Mouse (Mus musculus) CH12.LX (cell line): ENCODE results near the gene Cdk2ap2. TPM values are rescaled to one million over a fixed set of nuclear protein-coding genes. Genes with fewer than 3 reads are reported as not detected.

Experiments used
- DNase-seq: peaks from one replicate; pipeline ENCODE4 v3.0.0-alpha.2; 2013; ENCODE audit errors: extremely low read depth
- H3K27ac ChIP-seq: 2 replicates; pipeline ENCODE4 v1.5.1; 2012; ENCODE audit warnings: low read depth, mild to moderate bottlenecking, control low read depth, moderate library complexity; ENCODE audit not compliant: insufficient read depth
- H3K27me3 ChIP-seq: replicated peaks from 2 replicates; pipeline ENCODE3; 2012; ENCODE audit warnings: inconsistent platforms
- H3K36me3 ChIP-seq, 2 experiments: replicated peaks in 1 of 2; 2 replicates each; pipeline versions ENCODE3 to v1.6.1; 2012; ENCODE audit warnings: inconsistent platforms in 1 of 2, low read length in 1 of 2, mild to moderate bottlenecking in 1 of 2, mixed read lengths in 1 of 2, moderate library complexity in 1 of 2; ENCODE audit not compliant: control insufficient read depth in 1 of 2, insufficient read depth in 1 of 2
- H3K4me1 ChIP-seq, 2 experiments: 2 replicates each; pipeline ENCODE4 v1.6.1; 2012; ENCODE audit warnings: inconsistent platforms in 1 of 2, moderate library complexity in 1 of 2; ENCODE audit not compliant: insufficient read depth in 2 of 2, control insufficient read depth in 1 of 2
- H3K4me2 ChIP-seq: 2 replicates; pipeline ENCODE4 v1.6.1; 2012; ENCODE audit warnings: low read depth, mild to moderate bottlenecking, control low read depth; ENCODE audit not compliant: poor library complexity, insufficient read depth, severe bottlenecking
- H3K4me3 ChIP-seq, 3 experiments: fragments of 150-350 bp in 1 of 3; sonication (generic) in 1 of 3; replicated peaks in 1 of 3; 2 replicates each; pipeline versions ENCODE3 to v1.5.1; 2011 to 2012; ENCODE audit warnings: low read depth in 2 of 3, low read length in 2 of 3, mild to moderate bottlenecking in 2 of 3, moderate library complexity in 2 of 3, control low read depth in 1 of 3, improper control_type of control experiment in 1 of 3, inconsistent platforms in 1 of 3, mixed read lengths in 1 of 3; ENCODE audit not compliant: poor library complexity in 1 of 3
- H3K79me2 ChIP-seq: replicated peaks from 2 replicates; pipeline ENCODE4 v1.6.1; 2012; ENCODE audit warnings: mild to moderate bottlenecking, moderate library complexity; ENCODE audit not compliant: control insufficient read depth, poor library complexity, insufficient read depth, severe bottlenecking; ENCODE audit errors: extremely low read depth
- H3K9ac ChIP-seq: 2 replicates; pipeline ENCODE4 v1.6.1; 2012; ENCODE audit warnings: low read depth, mild to moderate bottlenecking, control low read depth, moderate library complexity; ENCODE audit not compliant: insufficient read depth
- H3K9me3 ChIP-seq: replicated peaks from 2 replicates; pipeline ENCODE3; 2012; ENCODE audit warnings: low read length, inconsistent platforms, mixed read lengths
- BHLHE40 ChIP-seq: IDR thresholded peaks from 2 replicates; pipeline ENCODE4 v1.6.1; 2011; ENCODE audit warnings: mild to moderate bottlenecking, low read depth, low read length, improper control_type of control experiment
- CTCF ChIP-seq, 2 experiments: IDR thresholded peaks in 1 of 2; conservative IDR thresholded peaks in 1 of 2; 2 replicates each; pipeline ENCODE4 v1.5.1; 2011 to 2012; ENCODE audit warnings: low read depth in 2 of 2, low read length in 2 of 2, improper control_type of control experiment in 1 of 2, inconsistent platforms in 1 of 2, mild to moderate bottlenecking in 1 of 2, moderate library complexity in 1 of 2
- ELF1 ChIP-seq: IDR thresholded peaks from 2 replicates; pipeline ENCODE4 v1.6.1; 2014; ENCODE audit warnings: low read depth, mild to moderate bottlenecking, inconsistent platforms, low read length, improper control_type of control experiment
- ETS1 ChIP-seq: conservative IDR thresholded peaks from 2 replicates; pipeline ENCODE4 v1.6.1; 2012; ENCODE audit warnings: low read depth, mild to moderate bottlenecking, inconsistent platforms, low read length, improper control_type of control experiment, moderate library complexity
- JUN ChIP-seq: IDR thresholded peaks from 2 replicates; pipeline ENCODE4 v1.6.1; 2011; ENCODE audit warnings: low read depth, mild to moderate bottlenecking, low read length, improper control_type of control experiment, moderate library complexity; ENCODE audit not compliant: insufficient read depth
- JUND ChIP-seq: conservative IDR thresholded peaks from 2 replicates; pipeline ENCODE4 v1.6.1; 2011; ENCODE audit warnings: low read depth, low read length, improper control_type of control experiment
- MAFK ChIP-seq: IDR thresholded peaks from 2 replicates; pipeline ENCODE4 v1.6.1; 2011; ENCODE audit warnings: low read length, improper control_type of control experiment; ENCODE audit not compliant: insufficient replicate concordance
- MAX ChIP-seq: IDR thresholded peaks from 2 replicates; pipeline ENCODE4 v1.6.1; 2011; ENCODE audit warnings: low read length, improper control_type of control experiment
- MAZ ChIP-seq: IDR thresholded peaks from 2 replicates; pipeline ENCODE4 v1.6.1; 2012; ENCODE audit warnings: low read depth, mild to moderate bottlenecking, inconsistent platforms, low read length, improper control_type of control experiment, moderate library complexity
- MXI1 ChIP-seq: IDR thresholded peaks from 2 replicates; pipeline ENCODE4 v1.6.1; 2011; ENCODE audit warnings: mild to moderate bottlenecking, low read depth, low read length, improper control_type of control experiment
- MYC ChIP-seq: IDR thresholded peaks from 2 replicates; pipeline ENCODE4 v1.6.1; 2011; ENCODE audit warnings: low read depth, mild to moderate bottlenecking, improper control_type of control experiment, low read length
- NELFE ChIP-seq: IDR thresholded peaks from 2 replicates; pipeline ENCODE4 v1.6.1; 2011; ENCODE audit warnings: low read depth, low read length, improper control_type of control experiment
- PAX5 ChIP-seq: IDR thresholded peaks from 2 replicates; pipeline ENCODE4 v1.6.1; 2012; ENCODE audit warnings: low read length, inconsistent platforms, mixed read lengths
- POLR2AphosphoS2 ChIP-seq: IDR thresholded peaks from 2 replicates; pipeline ENCODE4 v1.6.1; 2011; ENCODE audit warnings: low read depth, low read length, improper control_type of control experiment
- SIN3A ChIP-seq: IDR thresholded peaks from 2 replicates; pipeline ENCODE4 v1.6.1; 2012; ENCODE audit warnings: low read length, improper control_type of control experiment, inconsistent platforms
- SMC3 ChIP-seq: IDR thresholded peaks from 2 replicates; pipeline ENCODE4 v1.6.1; 2011; ENCODE audit warnings: low read depth, low read length, improper control_type of control experiment
- USF1 ChIP-seq: IDR thresholded peaks from 2 replicates; pipeline ENCODE4 v1.6.1; 2014; ENCODE audit warnings: low read depth, mild to moderate bottlenecking, inconsistent platforms, low read length, improper control_type of control experiment
- USF2 ChIP-seq: conservative IDR thresholded peaks from 2 replicates; pipeline ENCODE4 v1.6.1; 2011; ENCODE audit warnings: low read depth, low read length, improper control_type of control experiment
- ZC3H11A ChIP-seq: IDR thresholded peaks from 2 replicates; pipeline ENCODE4 v1.6.1; 2012; ENCODE audit warnings: low read depth, mild to moderate bottlenecking, inconsistent platforms, low read length, improper control_type of control experiment
- ZKSCAN1 ChIP-seq: IDR thresholded peaks from 2 replicates; pipeline ENCODE4 v1.6.1; 2012; ENCODE audit warnings: low read depth, inconsistent platforms, low read length, improper control_type of control experiment, borderline replicate concordance
- ZMIZ1 ChIP-seq: IDR thresholded peaks from 2 replicates; pipeline ENCODE4 v1.6.1; 2012; ENCODE audit warnings: low read depth, mild to moderate bottlenecking, inconsistent platforms, low read length, improper control_type of control experiment
- ZNF384 ChIP-seq: IDR thresholded peaks from 2 replicates; pipeline ENCODE4 v1.6.1; 2012; ENCODE audit warnings: low read depth, low read length, improper control_type of control experiment, inconsistent platforms
- dilution Hi-C: fragments of 300-500 bp; cut with MboI; formaldehyde crosslinking; loops from 2 replicates; pipeline ENCODE4 v1.14.3; 2020; ENCODE audit warnings: low sequenced_read_pairs; ENCODE audit not compliant: extremely low pct_unique_long_range_greater_than_20kb, extremely low pct_ligation_motif_present
- in situ Hi-C: fragments of 300-500 bp; cut with MboI; formaldehyde crosslinking; loops from 3 replicates; pipeline ENCODE4 v1.14.3; 2019; ENCODE audit warnings: low sequenced_read_pairs, low pct_ligation_motif_present, low pct_unique_long_range_greater_than_20kb, mixed read lengths
- polyA plus RNA-seq: library from polyadenylated mRNA; unstranded; fragments of >175 nt; gene quantifications from 2 replicates; pipeline ENCODE4 v1.2.1, GENCODE M21; 2012; ENCODE audit warnings: low read depth; ENCODE audit not compliant: insufficient read length
- total RNA-seq, 2 experiments: library from RNA; depleted of rRNA; stranded (reverse); fragments of 300-350 nt in 1 of 2; fragments of >200 nt in 1 of 2; gene quantifications; 2 replicates each; pipeline ENCODE4 v1.2.3; 2012 to 2014

Cdk2ap2 gene
- total and polyA plus RNA-seq, 3 experiments = 63.4 to 69.5 (median 67.1) TPM

GRCm38 (mm10) chr19:4072706-4073424 lies 24.1 kb upstream of the Cdk2ap2 start:
- Histone ChIP-seq H3K4me2 (no peak overlapping the region), H3K4me1 (peaks cover 0 to 4% of the 10 kb centered on the region in 2 experiments; a peak in 1 of 4 replicates), H3K4me3 (no peak overlapping the region), H3K9me3 (no peaks in the 10 kb centered on the region), H3K27ac (no peak overlapping the region), H3K27me3 (peaks cover 15% of the 10 kb centered on the region), H3K9ac (no peak overlapping the region), H3K36me3 (no peaks in the 10 kb centered on the region), H3K79me2 (no peaks in the 10 kb centered on the region)
- TF ChIP-seq ELF1 = no peak
- TF ChIP-seq POLR2AphosphoS2 = no peak
- TF ChIP-seq BHLHE40 = no peak
- no peak for TF ChIP-seq NELFE
- TF ChIP-seq JUND = no peak
- no peak for TF ChIP-seq PAX5
- TF ChIP-seq CTCF (conservative IDR thresholded peaks at IDR 0.05 in 1 of 2, IDR thresholded peaks at IDR 0.05 in 1 of 2; ENCODE audit: low read depth in 2 of 2, low read length in 2 of 2) = no peak
- TF ChIP-seq SIN3A = no peak
- no peak for TF ChIP-seq SMC3
- no peak for TF ChIP-seq ZC3H11A
- in situ Hi-C loops = no loop called here
- no peak for DNase-seq
- dilution Hi-C loops = no loop called here

GRCm38 (mm10) chr19:4075531-4075930 lies 21.5 kb upstream of the Cdk2ap2 start:
- H3K9ac ChIP-seq = no peak overlapping the region
- dilution Hi-C loops (no loop called here), in situ Hi-C loops (no loop called here)
- no peak overlapping the region for H3K4me3 ChIP-seq
- no peak overlapping the region for H3K4me2 ChIP-seq
- no peaks in the 10 kb centered on the region for H3K9me3 ChIP-seq
- H3K4me1 ChIP-seq = peaks cover 0 to 7% of the 10 kb centered on the region in 2 experiments; a peak in 2 of 4 replicates
- H3K36me3 ChIP-seq = no peaks in the 10 kb centered on the region
- no peak for DNase-seq
- no peak overlapping the region for H3K27ac ChIP-seq
- peaks cover 24% of the 10 kb centered on the region for H3K27me3 ChIP-seq
- TF ChIP-seq NELFE = no peak
- TF ChIP-seq ETS1 = no peak
- no peak for TF ChIP-seq ZMIZ1
- no peak for TF ChIP-seq USF2
- TF ChIP-seq MAFK = no peak
- no peak for TF ChIP-seq MXI1
- TF ChIP-seq MAZ = no peak
- no peak for TF ChIP-seq ELF1
- no peak for TF ChIP-seq PAX5
- no peak for TF ChIP-seq ZNF384
- TF ChIP-seq MAX = no peak
- no peak for TF ChIP-seq MYC
- no peak for TF ChIP-seq USF1
- TF ChIP-seq SIN3A = no peak
- no peak for TF ChIP-seq JUN
- TF ChIP-seq ZKSCAN1 = no peak
- no peaks in the 10 kb centered on the region for H3K79me2 ChIP-seq
